Comparison of ENCODE assay signal across 23 mouse cellular contexts in the genomic region with DNA sequence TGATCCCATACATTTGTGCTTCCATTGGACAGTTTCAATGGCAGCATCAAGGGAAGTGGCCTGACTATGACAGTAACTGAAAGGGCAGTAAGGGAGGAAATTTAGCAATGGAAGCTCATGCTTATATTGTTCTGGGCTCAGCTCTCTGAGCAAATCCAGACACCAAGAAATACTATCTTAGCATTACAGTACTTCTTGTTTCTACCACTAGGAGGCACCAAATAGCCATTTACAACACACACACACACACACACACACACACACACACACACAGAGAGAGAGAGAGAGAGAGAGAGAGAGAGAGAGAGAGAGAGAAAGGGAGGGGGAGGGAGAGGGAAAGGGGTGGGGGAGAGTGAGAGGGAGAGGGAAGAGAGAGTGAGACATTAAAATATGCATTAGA.
DNase-seq lines count a peak whose midpoint lies in the region; ATAC-seq and TF ChIP-seq lines count a peak whose summit lies in the region.
"Had no signal": no experiment of that assay in that cellular context is flagged by ENCODE, and none has a peak within 500 bp of the region (broad histone marks: within the 10 kb centered on the region; RNA-seq: fewer than 3 reads in every experiment).

No protein-coding gene starts in this region.

- no peak for ATAC-seq in cerebellum, adult (ENCODE audit: insufficient number of reproducible peaks, low FRiP score, low TSS enrichment)
- ATAC-seq: forebrain, embryonic 13.5 days; liver, postnatal 0 days had no signal

- no peak overlapping the region for H3K27ac ChIP-seq in layer of hippocampus, adult 2 months
- H3K27ac ChIP-seq: forebrain, embryonic 13.5 days; hindbrain, embryonic 15.5 days; neural tube, embryonic 15.5 days had no signal

- 0 out of 2 replicates have a peak, but pooled peaks have one; percentile 22 for TF ChIP-seq CTCF in layer of hippocampus, adult 2 months (conservative IDR thresholded peaks at IDR 0.05)

- intact Hi-C loops in left cerebral cortex, postnatal 14 days (cut with DNase I), result loop anchor here (5.0 kb wide), 1 partner anchor 47 kb away; no protein-coding TSS in a partner anchor

- DNase-seq in layer of hippocampus, adult 2 months (ENCODE audit: low spot score in 2 of 2), result no peak
- no peak for DNase-seq in layer of hippocampus, adult 9-11 months
- peak; percentile 65 for DNase-seq in ES-CJ7 (ENCODE audit: low read depth, low spot score)
- peak; percentile 48 for DNase-seq in ZHBTc4 (ENCODE audit: low read depth, low spot score)
- DNase-seq in retina, postnatal 1 day, result peak; percentile 36
- no peak for DNase-seq in urinary bladder, postnatal 10 days (ENCODE audit: low spot score)
- DNase-seq in left cerebral cortex, postnatal 14 days (ENCODE audit: low spot score in 2 of 2), result no peak
- DNase-seq: adrenal gland, adult 8-10 months; cerebellum, adult 11-12 months; cerebellum, postnatal 25 days; gastrocnemius, postnatal 10 days; heart, adult 18-20 months; heart, postnatal 36 days; kidney, adult 11 months; left cerebral cortex, postnatal 4 days; liver; liver, postnatal 0 days; lung, postnatal 10 days; midbrain, embryonic 14.5 days had no signal

- H3K4me3 ChIP-seq in layer of hippocampus, adult 2 months, result no peak overlapping the region
- H3K4me3 ChIP-seq: forebrain, embryonic 13.5 days; hindbrain, embryonic 15.5 days; neural tube, embryonic 15.5 days had no signal

Comparison
In these comparisons a context has a peak if more than half of its experiments do, and no peak if none do; other contexts are left out.
1. DNase-seq: peak in ES-CJ7 (single experiment), ZHBTc4 (single experiment) and retina, postnatal 1 day (single experiment); none in layer of hippocampus, adult 2 months (0 of 2), layer of hippocampus, adult 9-11 months (single experiment), urinary bladder, postnatal 10 days (single experiment) and left cerebral cortex, postnatal 14 days (0 of 2).